Mouse (Mus musculus) limb, embryonic 15.5 days (tissue): ENCODE data around the gene Sp4. TPM values are rescaled to one million over a fixed set of nuclear protein-coding genes. Genes with fewer than 3 reads are reported as not detected.

Experiments used
- ATAC-seq: fragments of 200-750 bp; cut with Nextera tagmentation; 2 replicates; pipeline ENCODE4 v1.8.0; 2017; ENCODE audit warnings: low read depth, moderate TSS enrichment; ENCODE audit not compliant: insufficient number of reproducible peaks, low FRiP score, low TSS enrichment
- H3K27ac ChIP-seq: fragments of 300-500 bp; sonication (generic); 2 replicates; pipeline ENCODE4 v1.5.1; 2015; ENCODE audit warnings: moderate library complexity, mild to moderate bottlenecking, inconsistent platforms
- H3K27me3 ChIP-seq: fragments of 300-500 bp; sonication (generic); 2 replicates; pipeline ENCODE4 v1.6.1; 2015; ENCODE audit warnings: inconsistent platforms
- H3K36me3 ChIP-seq: fragments of 300-500 bp; sonication (generic); 2 replicates; pipeline ENCODE4 v1.6.1; 2015; ENCODE audit warnings: inconsistent platforms
- H3K4me1 ChIP-seq: fragments of 300-500 bp; sonication (generic); 2 replicates; pipeline ENCODE4 v1.6.1; 2015; ENCODE audit warnings: inconsistent platforms
- H3K4me2 ChIP-seq: fragments of 300-500 bp; sonication (generic); 2 replicates; pipeline ENCODE4 v1.6.1; 2015; ENCODE audit warnings: mild to moderate bottlenecking, inconsistent platforms
- H3K4me3 ChIP-seq: fragments of 300-500 bp; sonication (generic); 2 replicates; pipeline ENCODE4 v1.5.1; 2015; ENCODE audit warnings: mild to moderate bottlenecking, inconsistent platforms
- H3K9ac ChIP-seq: fragments of 300-500 bp; sonication (generic); 2 replicates; pipeline ENCODE4 v1.6.1; 2015; ENCODE audit warnings: inconsistent platforms
- H3K9me3 ChIP-seq: fragments of 300-500 bp; sonication (generic); 2 replicates; pipeline ENCODE4 v1.6.1; 2016; ENCODE audit warnings: inconsistent platforms
- WGBS: fragments of 180-500 bp; shearing (Covaris S2); methylation state at CpG from one replicate; pipeline ENCODE4 v1.1.7; 2015; 5-methylcytosine and 5-hydroxymethylcytosine counted together
- polyA plus RNA-seq: library from polyadenylated mRNA; unstranded; fragments of >200 nt; fragmentation: Nextera tagmentation; extraction: Ambion mirVana; gene quantifications from 2 replicates; pipeline ENCODE4 v1.2.1, GENCODE M21; 2015

The Sp4 gene
- polyA plus RNA-seq, 1 experiment from 2014 or later, result 5.5 TPM

GRCm38 (mm10) chr12:118301866-118302835 lies 911 bp upstream of the Sp4 start:
- Histone ChIP-seq H3K9ac (peak overlapping the region; percentile 65), H3K4me3 (peak overlapping the region; percentile 72), H3K9me3 (no peaks in the 10 kb centered on the region), H3K4me1 (peaks cover 10% of the 10 kb centered on the region), H3K27me3 (no peaks in the 10 kb centered on the region), H3K36me3 (no peaks in the 10 kb centered on the region), H3K4me2 (peak overlapping the region; percentile 58), H3K27ac (peak overlapping the region; percentile 91)
- ATAC-seq, result peak; percentile 92
- WGBS, result under 1% methylated on average over 66 of the region's 74 CpGs

- no peaks in the 10 kb centered on the region for H3K9me3 ChIP-seq
- peaks cover 10% of the 10 kb centered on the region for H3K4me1 ChIP-seq
- peak overlapping the region; percentile 96 for H3K27ac ChIP-seq
- peak overlapping the region; percentile 56 for H3K9ac ChIP-seq
- peak overlapping the region; percentile 72 for H3K4me3 ChIP-seq
- no peaks in the 10 kb centered on the region for H3K27me3 ChIP-seq
- no peaks in the 10 kb centered on the region for H3K36me3 ChIP-seq
- ATAC-seq, result no peak
- peak overlapping the region; percentile 56 for H3K4me2 ChIP-seq
- 0% methylated on average over 13 of the region's 13 CpGs for WGBS
These were observed 527 bp downstream of the Sp4 start for GRCm38 (mm10) chr12:118300754-118301071.

- 0 out of 2 replicates have a peak overlapping the region, but pooled peaks have one; percentile 11 for H3K27ac ChIP-seq
- 22% methylated on average over 6 of the region's 6 CpGs for WGBS
These were observed 1.3 kb downstream of the Sp4 start for GRCm38 (mm10) chr12:118299956-118300355.

GRCm38 (mm10) chr12:118299172-118299571 lies 2.1 kb downstream of the Sp4 start:
- H3K36me3 ChIP-seq, result no peaks in the 10 kb centered on the region
- no peaks in the 10 kb centered on the region for H3K27me3 ChIP-seq
- peaks cover 10% of the 10 kb centered on the region for H3K4me1 ChIP-seq
- no peak overlapping the region for H3K4me2 ChIP-seq
- WGBS, result 78% methylated on average over 9 of the region's 9 CpGs
- ATAC-seq, result no peak
- no peak overlapping the region for H3K9ac ChIP-seq
- H3K27ac ChIP-seq, result no peak overlapping the region
- no peaks in the 10 kb centered on the region for H3K9me3 ChIP-seq
- no peak overlapping the region for H3K4me3 ChIP-seq

More at GRCm38 (mm10) chr12:118299956-118300355, 1.3 kb downstream of the Sp4 start:
- no peaks in the 10 kb centered on the region for H3K36me3 ChIP-seq
- ATAC-seq, result no peak
- peak overlapping the region; percentile 72 for H3K4me3 ChIP-seq
- H3K4me1 ChIP-seq, result peaks cover 10% of the 10 kb centered on the region
- no peak overlapping the region for H3K9ac ChIP-seq
- no peaks in the 10 kb centered on the region for H3K27me3 ChIP-seq
- no peaks in the 10 kb centered on the region for H3K9me3 ChIP-seq
- H3K4me2 ChIP-seq, result peak overlapping the region; percentile 56

GRCm38 (mm10) chr12:118298516-118298915 lies 2.7 kb downstream of the Sp4 start:
- Histone ChIP-seq H3K4me3 (no peak overlapping the region), H3K4me1 (peaks cover 10% of the 10 kb centered on the region), H3K27ac (no peak overlapping the region), H3K27me3 (no peaks in the 10 kb centered on the region), H3K9ac (no peak overlapping the region), H3K4me2 (no peak overlapping the region), H3K36me3 (no peaks in the 10 kb centered on the region), H3K9me3 (no peaks in the 10 kb centered on the region)
- no peak for ATAC-seq
- 83% methylated on average over 2 of the region's 2 CpGs for WGBS

- no peaks in the 10 kb centered on the region for H3K27me3 ChIP-seq
- peaks cover 7% of the 10 kb centered on the region; the same call in 1 of the 2 replicates for H3K4me1 ChIP-seq
- 90% methylated on average over 2 of the region's 2 CpGs for WGBS
- no peaks in the 10 kb centered on the region for H3K36me3 ChIP-seq
- H3K27ac ChIP-seq, result no peak overlapping the region
- H3K4me3 ChIP-seq, result no peak overlapping the region
- no peak for ATAC-seq
- H3K4me2 ChIP-seq, result no peak overlapping the region
- no peaks in the 10 kb centered on the region for H3K9me3 ChIP-seq
- no peak overlapping the region for H3K9ac ChIP-seq
These were observed 5.0 kb downstream of the Sp4 start for GRCm38 (mm10) chr12:118296236-118296635.

- no peaks in the 10 kb centered on the region for H3K9me3 ChIP-seq
- no peak for ATAC-seq
- H3K4me2 ChIP-seq, result no peak overlapping the region
These were observed 5.4 kb downstream of the Sp4 start for GRCm38 (mm10) chr12:118295793-118296192.

GRCm38 (mm10) chr12:118288947-118289346 lies 12.3 kb downstream of the Sp4 start:
- H3K9ac ChIP-seq, result no peak overlapping the region
- WGBS, result 92% methylated on average over 1 of the region's 1 CpGs
- H3K4me3 ChIP-seq, result no peak overlapping the region
- no peaks in the 10 kb centered on the region for H3K27me3 ChIP-seq
- H3K27ac ChIP-seq, result no peak overlapping the region
- no peak for ATAC-seq
- H3K36me3 ChIP-seq, result no peaks in the 10 kb centered on the region
- no peaks in the 10 kb centered on the region for H3K9me3 ChIP-seq
- H3K4me1 ChIP-seq, result no peaks in the 10 kb centered on the region
- H3K4me2 ChIP-seq, result no peak overlapping the region

More at GRCm38 (mm10) chr12:118295793-118296192, 5.4 kb downstream of the Sp4 start:
- H3K9ac ChIP-seq, result no peak overlapping the region
- WGBS, result 64% methylated on average over 1 of the region's 1 CpGs
- H3K4me3 ChIP-seq, result no peak overlapping the region
- peaks cover 7% of the 10 kb centered on the region; the same call in 1 of the 2 replicates for H3K4me1 ChIP-seq
- no peaks in the 10 kb centered on the region for H3K27me3 ChIP-seq
- H3K27ac ChIP-seq, result no peak overlapping the region
- H3K36me3 ChIP-seq, result no peaks in the 10 kb centered on the region

- ATAC-seq, result no peak
- H3K9me3 ChIP-seq, result no peaks in the 10 kb centered on the region
- no peaks in the 10 kb centered on the region for H3K4me1 ChIP-seq
- H3K9ac ChIP-seq, result no peak overlapping the region
- no peaks in the 10 kb centered on the region for H3K27me3 ChIP-seq
- H3K4me2 ChIP-seq, result no peak overlapping the region
- 76% methylated on average over 6 of the region's 6 CpGs for WGBS
- no peak overlapping the region for H3K27ac ChIP-seq
- H3K4me3 ChIP-seq, result no peak overlapping the region
- H3K36me3 ChIP-seq, result no peaks in the 10 kb centered on the region
These were observed 16.1 kb downstream of the Sp4 start for GRCm38 (mm10) chr12:118285099-118285498.

- no peaks in the 10 kb centered on the region for H3K36me3 ChIP-seq
- H3K4me3 ChIP-seq, result no peak overlapping the region
- H3K27me3 ChIP-seq, result no peaks in the 10 kb centered on the region
- H3K4me2 ChIP-seq, result no peak overlapping the region
- no peaks in the 10 kb centered on the region for H3K9me3 ChIP-seq
- no peak overlapping the region for H3K27ac ChIP-seq
- WGBS, result 50% methylated on average over 1 of the region's 1 CpGs
- no peaks in the 10 kb centered on the region for H3K4me1 ChIP-seq
- no peak overlapping the region for H3K9ac ChIP-seq
- no peak for ATAC-seq
These were observed 19.3 kb downstream of the Sp4 start for GRCm38 (mm10) chr12:118281961-118282360.

- H3K4me3 ChIP-seq, result no peak overlapping the region
- 83% methylated on average over 5 of the region's 5 CpGs for WGBS
- no peaks in the 10 kb centered on the region for H3K9me3 ChIP-seq
- H3K27me3 ChIP-seq, result no peaks in the 10 kb centered on the region
- no peak overlapping the region for H3K4me2 ChIP-seq
- no peak overlapping the region for H3K9ac ChIP-seq
- no peaks in the 10 kb centered on the region for H3K4me1 ChIP-seq
- H3K36me3 ChIP-seq, result no peaks in the 10 kb centered on the region
- no peak overlapping the region for H3K27ac ChIP-seq
- no peak for ATAC-seq
These were observed 24.9 kb downstream of the Sp4 start for GRCm38 (mm10) chr12:118276385-118276784.

- 0 out of 2 replicates have a peak, but pooled peaks cover 4% of the 10 kb centered on the region for H3K36me3 ChIP-seq
- H3K4me1 ChIP-seq, result no peaks in the 10 kb centered on the region
- no peaks in the 10 kb centered on the region for H3K27me3 ChIP-seq
- H3K9me3 ChIP-seq, result no peaks in the 10 kb centered on the region
- no peak overlapping the region for H3K27ac ChIP-seq
- ATAC-seq, result no peak
- no peak overlapping the region for H3K4me3 ChIP-seq
- no peak overlapping the region for H3K9ac ChIP-seq
- H3K4me2 ChIP-seq, result no peak overlapping the region
These were observed 36.3 kb downstream of the Sp4 start for GRCm38 (mm10) chr12:118264905-118265304.
